Mouse (Mus musculus) spleen, adult 2 months (tissue): Measurements from ENCODE around the gene Slc2a6. TPM values are rescaled to one million over a fixed set of nuclear protein-coding genes. Genes with fewer than 3 reads are reported as not detected.

Experiments
- DNase-seq, 2 experiments: peaks; one replicate each; pipeline versions ENCODE4 v3.0.0 to v3.0.0-alpha.2; 2012 to 2021; ENCODE audit warnings: low spot score in 2 of 2, low read depth in 1 of 2
- H3K27ac ChIP-seq: fragments of 200-500 bp; 2 replicates; pipeline ENCODE4 v1.5.1; 2012; ENCODE audit warnings: low read length, inconsistent platforms; ENCODE audit not compliant: insufficient read depth
- H3K27me3 ChIP-seq: fragments of 200-500 bp; 2 replicates; pipeline ENCODE4 v1.6.1; 2012; ENCODE audit warnings: mild to moderate bottlenecking, moderate library complexity, low read length, inconsistent platforms; ENCODE audit not compliant: control insufficient read depth, insufficient read depth
- H3K36me3 ChIP-seq: fragments of 200-500 bp; 2 replicates; pipeline ENCODE4 v1.6.1; 2012; ENCODE audit warnings: mild to moderate bottlenecking, low read length, inconsistent platforms; ENCODE audit not compliant: control insufficient read depth, insufficient read depth
- H3K4me1 ChIP-seq: fragments of 200-500 bp; 2 replicates; pipeline ENCODE4 v1.6.1; 2011; ENCODE audit warnings: inconsistent platforms; ENCODE audit not compliant: control insufficient read depth, insufficient read depth, insufficient read length
- H3K4me3 ChIP-seq: fragments of 200-500 bp; 2 replicates; pipeline ENCODE4 v1.5.1; 2011; ENCODE audit warnings: mild to moderate bottlenecking, inconsistent platforms; ENCODE audit not compliant: insufficient read depth, insufficient read length; ENCODE audit errors: extremely low read depth
- CTCF ChIP-seq: fragments of 200-500 bp; IDR thresholded peaks from 2 replicates; pipeline ENCODE4 v1.5.1; 2011; ENCODE audit warnings: mild to moderate bottlenecking, inconsistent platforms; ENCODE audit not compliant: insufficient read depth, insufficient read length, insufficient replicate concordance; ENCODE audit errors: extremely low read depth
- POLR2A ChIP-seq: fragments of 200-500 bp; IDR thresholded peaks from 2 replicates; pipeline ENCODE4 v1.6.1; 2011; ENCODE audit warnings: low read depth, low read length, inconsistent platforms
- WGBS: fragments of 180-500 bp; shearing (Covaris S2); methylation state at CpG from one replicate; pipeline ENCODE4 v1.1.7; 2018; 5-methylcytosine and 5-hydroxymethylcytosine counted together
- polyA plus RNA-seq: library from polyadenylated mRNA; depleted of rRNA; stranded (reverse); fragments of >200 nt; gene quantifications from 2 replicates; pipeline ENCODE4 v1.2.3, GENCODE M21; 2012

The Slc2a6 gene
- polyA plus RNA-seq, 1 experiment = 18.9 TPM

GRCm38 (mm10) chr2:27025545-27025944 lies 2.3 kb downstream of the Slc2a6 start:
- TF ChIP-seq POLR2A = no peak
- TF ChIP-seq CTCF = no peak
- 19% methylated on average over 3 of the region's 3 CpGs for WGBS
- DNase-seq = peak; percentile 30 to 60
- Histone ChIP-seq H3K27me3 (no peaks in the 10 kb centered on the region), H3K27ac (peak overlapping the region; percentile 73), H3K4me1 (peaks cover 26% of the 10 kb centered on the region), H3K4me3 (no peak overlapping the region), H3K36me3 (peaks cover 2% of the 10 kb centered on the region; the same call in 1 of the 2 replicates)

GRCm38 (mm10) chr2:27024136-27024535 lies 3.7 kb downstream of the Slc2a6 start:
- WGBS = 89% methylated on average over 14 of the region's 14 CpGs
- Histone ChIP-seq H3K27ac (no peak overlapping the region), H3K4me3 (no peak overlapping the region), H3K27me3 (no peaks in the 10 kb centered on the region), H3K4me1 (peaks cover 26% of the 10 kb centered on the region), H3K36me3 (peaks cover 2% of the 10 kb centered on the region)
- DNase-seq = no peak
- TF ChIP-seq CTCF = no peak
- TF ChIP-seq POLR2A = no peak

- Histone ChIP-seq H3K36me3 (peaks cover 9% of the 10 kb centered on the region), H3K4me1 (peaks cover 23% of the 10 kb centered on the region), H3K27ac (no peak overlapping the region), H3K4me3 (no peak overlapping the region), H3K27me3 (no peaks in the 10 kb centered on the region)
- WGBS = 86% methylated on average over 6 of the region's 6 CpGs
- DNase-seq = no peak
- TF ChIP-seq POLR2A = no peak
- no peak for TF ChIP-seq CTCF
These were observed 5.2 kb downstream of the Slc2a6 start for GRCm38 (mm10) chr2:27022612-27023011.

- H3K4me1 ChIP-seq = peaks cover 15% of the 10 kb centered on the region; the same call in 1 of the 2 replicates
- no peak overlapping the region for H3K27ac ChIP-seq
- no peaks in the 10 kb centered on the region for H3K27me3 ChIP-seq
- H3K4me3 ChIP-seq = no peak overlapping the region
- peaks cover 12% of the 10 kb centered on the region for H3K36me3 ChIP-seq
- 95% methylated on average over 1 of the region's 1 CpGs for WGBS
- no peak for DNase-seq
- no peak for TF ChIP-seq POLR2A
- TF ChIP-seq CTCF = no peak
These were observed 6.7 kb downstream of the Slc2a6 start for GRCm38 (mm10) chr2:27021103-27021502.

- Histone ChIP-seq H3K27me3 (no peaks in the 10 kb centered on the region), H3K4me3 (no peak overlapping the region), H3K27ac (no peak overlapping the region), H3K4me1 (no peaks in the 10 kb centered on the region; the same call in 1 of the 2 replicates), H3K36me3 (peaks cover 23% of the 10 kb centered on the region)
- no peak for TF ChIP-seq POLR2A
- TF ChIP-seq CTCF = no peak
- no peak for DNase-seq
- 97% methylated on average over 2 of the region's 2 CpGs for WGBS
These were observed 8.3 kb downstream of the Slc2a6 start for GRCm38 (mm10) chr2:27019530-27019929.

GRCm38 (mm10) chr2:27017802-27018201 lies 10.0 kb downstream of the Slc2a6 start:
- TF ChIP-seq CTCF (peak; percentile 89; the same call in 1 of the 2 replicates), POLR2A (no peak)
- Histone ChIP-seq H3K4me3 (no peak overlapping the region), H3K36me3 (peaks cover 26% of the 10 kb centered on the region), H3K27ac (no peak overlapping the region), H3K4me1 (no peaks in the 10 kb centered on the region), H3K27me3 (no peaks in the 10 kb centered on the region)
- WGBS = 53% methylated on average over 5 of the region's 5 CpGs
- peak; percentile 46 to 67 for DNase-seq

GRCm38 (mm10) chr2:27009714-27010244 lies 18.0 kb downstream of the Slc2a6 start, which contains the start of gene Cacfd1:
Cacfd1 (plus strand) TSS chr2:27009926.
- TF ChIP-seq POLR2A (no peak), CTCF (no peak)
- Histone ChIP-seq H3K4me1 (peaks cover 12% of the 10 kb centered on the region; the same call in 1 of the 2 replicates), H3K4me3 (peak within 1 kb of the TSS; percentile 73), H3K27ac (peak within 1 kb of the TSS; percentile 69), H3K27me3 (no peaks in the 10 kb centered on the region), H3K36me3 (peaks cover 4% of the 10 kb centered on the region; the same call in 1 of the 2 replicates)
- WGBS = under 1% methylated on average over 43 of the region's 43 CpGs
- DNase-seq = peak; percentile 86 to 88
